Mouse (Mus musculus) CH12.LX (cell line): ENCODE measurements at regions not wholly inside any gene's neighbourhood (a gene's known extent, or its start where the extent isn't known, plus 50 kb on each side); places are given as distances from the start of the nearest gene placed in this dataset.

Experiments used
- CHD1 ChIP-seq: IDR thresholded peaks from 2 replicates; pipeline ENCODE4 v1.6.1; 2012; ENCODE audit warnings: low read depth, low read length, improper control_type of control experiment, inconsistent platforms
- CHD2 ChIP-seq: IDR thresholded peaks from 2 replicates; pipeline ENCODE4 v1.6.1; 2011; ENCODE audit warnings: low read length, improper control_type of control experiment
- CTCF ChIP-seq, 2 experiments: IDR thresholded peaks in 1 of 2; conservative IDR thresholded peaks in 1 of 2; 2 replicates each; pipeline ENCODE4 v1.5.1; 2011 to 2012; ENCODE audit warnings: low read depth in 2 of 2, low read length in 2 of 2, improper control_type of control experiment in 1 of 2, inconsistent platforms in 1 of 2, mild to moderate bottlenecking in 1 of 2, moderate library complexity in 1 of 2
- E2F4 ChIP-seq: IDR thresholded peaks from 2 replicates; pipeline ENCODE4 v1.6.1; 2011; ENCODE audit warnings: low read depth, low read length, improper control_type of control experiment; ENCODE audit not compliant: insufficient replicate concordance
- EP300 ChIP-seq: IDR thresholded peaks from 2 replicates; pipeline ENCODE4 v1.6.1; 2011; ENCODE audit warnings: low read length, improper control_type of control experiment
- MAX ChIP-seq: IDR thresholded peaks from 2 replicates; pipeline ENCODE4 v1.6.1; 2011; ENCODE audit warnings: low read length, improper control_type of control experiment
- MEF2A ChIP-seq: IDR thresholded peaks from 2 replicates; pipeline ENCODE4 v1.6.1; 2014; ENCODE audit warnings: low read depth, mild to moderate bottlenecking, inconsistent platforms, low read length, improper control_type of control experiment, borderline replicate concordance
- POLR2A ChIP-seq: IDR thresholded peaks from 2 replicates; pipeline ENCODE4 v1.6.1; 2011; ENCODE audit warnings: low read depth, mild to moderate bottlenecking, improper control_type of control experiment, low read length
- POLR2AphosphoS2 ChIP-seq: IDR thresholded peaks from 2 replicates; pipeline ENCODE4 v1.6.1; 2011; ENCODE audit warnings: low read depth, low read length, improper control_type of control experiment
- TCF12 ChIP-seq: IDR thresholded peaks from 2 replicates; pipeline ENCODE4 v1.6.1; 2014; ENCODE audit warnings: low read depth, mild to moderate bottlenecking, inconsistent platforms, low read length, improper control_type of control experiment
- USF1 ChIP-seq: IDR thresholded peaks from 2 replicates; pipeline ENCODE4 v1.6.1; 2014; ENCODE audit warnings: low read depth, mild to moderate bottlenecking, inconsistent platforms, low read length, improper control_type of control experiment
- ZKSCAN1 ChIP-seq: IDR thresholded peaks from 2 replicates; pipeline ENCODE4 v1.6.1; 2012; ENCODE audit warnings: low read depth, inconsistent platforms, low read length, improper control_type of control experiment, borderline replicate concordance
- ZMIZ1 ChIP-seq: IDR thresholded peaks from 2 replicates; pipeline ENCODE4 v1.6.1; 2012; ENCODE audit warnings: low read depth, mild to moderate bottlenecking, inconsistent platforms, low read length, improper control_type of control experiment

GRCm38 (mm10) chr7:133199046-133199445 is 74.9 kb upstream of the Ctbp2 start:
- no peak for TF ChIP-seq CTCF (conservative IDR thresholded peaks at IDR 0.05 in 1 of 2, IDR thresholded peaks at IDR 0.05 in 1 of 2; ENCODE audit: low read depth in 2 of 2, low read length in 2 of 2)
- no peak for TF ChIP-seq EP300
- no peak for TF ChIP-seq ZKSCAN1
- no peak for TF ChIP-seq POLR2AphosphoS2
- TF ChIP-seq E2F4, result no peak
- no peak for TF ChIP-seq POLR2A
- TF ChIP-seq MAX, result no peak
- TF ChIP-seq TCF12, result no peak
- no peak for TF ChIP-seq ZMIZ1
- no peak for TF ChIP-seq CHD1
- no peak for TF ChIP-seq CHD2
- no peak for TF ChIP-seq MEF2A
- no peak for TF ChIP-seq USF1
